Mouse (Mus musculus) liver, embryonic 14.5 days (tissue): ENCODE measurements around the gene Whamm. TPM values are rescaled to one million over a fixed set of nuclear protein-coding genes. Genes with fewer than 3 reads are reported as not detected.
A peak's percentile ranks its signal among the peaks of the same experiment; 100 is the strongest.

Source experiments
- ATAC-seq: fragments of 200-750 bp; cut with Nextera tagmentation; 2 replicates; pipeline ENCODE4 v1.8.0; 2017; ENCODE audit warnings: moderate number of reproducible peaks, mild to moderate bottlenecking, moderate library complexity; ENCODE audit not compliant: insufficient read depth
- DNase-seq, 3 experiments: peaks; one replicate each; pipeline ENCODE4 v3.0.0-alpha.2; 2012 to 2013; ENCODE audit warnings: low read depth in 3 of 3, low spot score in 3 of 3
- H3K27ac ChIP-seq: fragments of 300-500 bp; sonication (generic); 2 replicates; pipeline ENCODE4 v1.5.1; 2014; ENCODE audit warnings: moderate library complexity, mild to moderate bottlenecking, control low read depth, inconsistent platforms
- H3K27me3 ChIP-seq: fragments of 300-500 bp; sonication (generic); 2 replicates; pipeline ENCODE4 v1.6.1; 2014; ENCODE audit warnings: mild to moderate bottlenecking, low read length, moderate library complexity; ENCODE audit not compliant: control insufficient read depth, insufficient read depth
- H3K36me3 ChIP-seq: fragments of 300-500 bp; sonication (generic); replicated peaks from 2 replicates; pipeline ENCODE4 v1.6.1; 2014; ENCODE audit warnings: low read depth; ENCODE audit not compliant: control insufficient read depth, insufficient read depth
- H3K4me1 ChIP-seq, 2 experiments: fragments of 200-500 bp in 1 of 2; fragments of 300-500 bp in 1 of 2; sonication (generic) in 1 of 2; replicated peaks; 2 replicates each; pipeline ENCODE4 v1.6.1; 2012 to 2014; ENCODE audit warnings: antibody characterized with exemption in 1 of 2, inconsistent platforms in 1 of 2, low read length in 1 of 2; ENCODE audit not compliant: control insufficient read depth in 2 of 2, insufficient read depth in 2 of 2
- H3K4me2 ChIP-seq: fragments of 300-500 bp; sonication (generic); 2 replicates; pipeline ENCODE4 v1.6.1; 2014; ENCODE audit warnings: low read depth, mild to moderate bottlenecking, control low read depth, moderate library complexity
- H3K4me3 ChIP-seq, 2 experiments: fragments of 200-500 bp in 1 of 2; fragments of 300-500 bp in 1 of 2; sonication (generic) in 1 of 2; 2 replicates each; pipeline ENCODE4 v1.5.1; 2012 to 2014; ENCODE audit warnings: low read depth in 2 of 2, low read length in 2 of 2, mild to moderate bottlenecking in 2 of 2, control low read depth in 1 of 2, inconsistent platforms in 1 of 2, moderate library complexity in 1 of 2; ENCODE audit not compliant: insufficient read depth in 1 of 2
- H3K9ac ChIP-seq: fragments of 300-500 bp; sonication (generic); replicated peaks from 2 replicates; pipeline ENCODE4 v1.6.1; 2014; ENCODE audit warnings: mild to moderate bottlenecking, control low read depth, moderate library complexity
- H3K9me3 ChIP-seq: fragments of 300-500 bp; sonication (generic); 2 replicates; pipeline ENCODE4 v1.6.1; 2016; ENCODE audit warnings: low read length, mixed read lengths; ENCODE audit not compliant: control insufficient read depth
- CTCF ChIP-seq: IDR thresholded peaks from 2 replicates; pipeline ENCODE4 v1.5.1; 2016; ENCODE audit warnings: antibody characterized with exemption, low read depth, control low read depth
- EP300 ChIP-seq: IDR thresholded peaks from 2 replicates; pipeline ENCODE4 v1.6.1; 2016; ENCODE audit warnings: antibody characterized with exemption, low read depth
- WGBS: fragments of 180-500 bp; shearing (Covaris S2); extraction: QIAGEN DNeasy Blood & Tissue Kit; methylation state at CpG from one replicate; pipeline ENCODE4 v1.1.7; 2014; ENCODE audit not compliant: insufficient replicate concordance; 5-methylcytosine and 5-hydroxymethylcytosine counted together
- polyA plus RNA-seq, 2 experiments: library from polyadenylated mRNA; depleted of rRNA in 1 of 2; stranded (reverse) in 1 of 2; unstranded in 1 of 2; fragments of >200 nt; fragmentation: Nextera tagmentation in 1 of 2; extraction: Ambion mirVana in 1 of 2; gene quantifications; 2 replicates each; pipeline versions ENCODE4 v1.2.1 to v1.2.3; 2012 to 2014

Whamm gene
- polyA plus RNA-seq, 2 experiments: 6.3 to 6.9 TPM

GRCm38 (mm10) chr7:81542934-81543333 lies 28.1 kb upstream of the Whamm start:
- no peaks in the 10 kb centered on the region for H3K27me3 ChIP-seq
- no peaks in the 10 kb centered on the region for H3K36me3 ChIP-seq
- 0 out of 4 replicates have a peak, but pooled peaks cover 0 to 3% of the 10 kb centered on the region in 2 experiments for H3K4me1 ChIP-seq
- no peak for DNase-seq
- H3K9ac ChIP-seq: no peak overlapping the region
- H3K9me3 ChIP-seq: no peaks in the 10 kb centered on the region
- no peak overlapping the region for H3K27ac ChIP-seq
- no peak overlapping the region for H3K4me3 ChIP-seq
- WGBS: 69% methylated on average over 8 of the region's 8 CpGs
- no peak for ATAC-seq
- TF ChIP-seq EP300: no peak
- no peak overlapping the region for H3K4me2 ChIP-seq

- Histone ChIP-seq H3K36me3 (no peaks in the 10 kb centered on the region), H3K9ac (no peak overlapping the region), H3K4me1 (no peaks in the 10 kb centered on the region), H3K4me2 (no peak overlapping the region), H3K9me3 (no peaks in the 10 kb centered on the region), H3K27me3 (no peaks in the 10 kb centered on the region), H3K4me3 (no peak overlapping the region), H3K27ac (no peak overlapping the region)
- WGBS: 62% methylated on average over 11 of the region's 11 CpGs
- DNase-seq (no peak), ATAC-seq (no peak)
- TF ChIP-seq CTCF: no peak
- TF ChIP-seq EP300: no peak
Measured at GRCm38 (mm10) chr7:81548864-81549263, 22.2 kb upstream of the Whamm start.

GRCm38 (mm10) chr7:81553589-81553988 lies 17.5 kb upstream of the Whamm start:
- no peak for ATAC-seq

GRCm38 (mm10) chr7:81554369-81554768 lies 16.7 kb upstream of the Whamm start:
- no peaks in the 10 kb centered on the region for H3K27me3 ChIP-seq
- H3K4me2 ChIP-seq: no peak overlapping the region
- no peak overlapping the region for H3K27ac ChIP-seq
- H3K9ac ChIP-seq: no peak overlapping the region
- 51% methylated on average over 2 of the region's 2 CpGs for WGBS
- no peak overlapping the region for H3K4me3 ChIP-seq
- no peaks in the 10 kb centered on the region for H3K4me1 ChIP-seq
- no peaks in the 10 kb centered on the region for H3K9me3 ChIP-seq
- TF ChIP-seq EP300 (no peak), CTCF (peak; percentile 80)
- H3K36me3 ChIP-seq: no peaks in the 10 kb centered on the region
- ATAC-seq: no peak
- DNase-seq: peak in 2 of 3 experiments; percentile 35 to 37

More at GRCm38 (mm10) chr7:81553589-81553988, 17.5 kb upstream of the Whamm start:
- no peak for TF ChIP-seq CTCF
- TF ChIP-seq EP300: no peak
- no peak overlapping the region for H3K27ac ChIP-seq
- WGBS: 48% methylated on average over 4 of the region's 4 CpGs
- H3K36me3 ChIP-seq: no peaks in the 10 kb centered on the region
- H3K4me2 ChIP-seq: no peak overlapping the region
- no peaks in the 10 kb centered on the region for H3K9me3 ChIP-seq
- no peaks in the 10 kb centered on the region for H3K4me1 ChIP-seq
- H3K27me3 ChIP-seq: no peaks in the 10 kb centered on the region
- no peak overlapping the region for H3K9ac ChIP-seq
- DNase-seq: no peak
- no peak overlapping the region for H3K4me3 ChIP-seq

- Histone ChIP-seq H3K36me3 (no peaks in the 10 kb centered on the region), H3K9me3 (no peaks in the 10 kb centered on the region), H3K4me1 (no peaks in the 10 kb centered on the region), H3K4me2 (no peak overlapping the region), H3K27ac (no peak overlapping the region), H3K27me3 (no peaks in the 10 kb centered on the region), H3K9ac (no peak overlapping the region), H3K4me3 (no peak overlapping the region)
- TF ChIP-seq EP300 (no peak), CTCF (no peak)
- no peak for DNase-seq
- ATAC-seq: no peak
- 70% methylated on average over 4 of the region's 4 CpGs for WGBS
Measured at GRCm38 (mm10) chr7:81556839-81557238, 14.2 kb upstream of the Whamm start.
